ENCODE assay signal across 39 mouse cellular contexts in the genomic region with DNA sequence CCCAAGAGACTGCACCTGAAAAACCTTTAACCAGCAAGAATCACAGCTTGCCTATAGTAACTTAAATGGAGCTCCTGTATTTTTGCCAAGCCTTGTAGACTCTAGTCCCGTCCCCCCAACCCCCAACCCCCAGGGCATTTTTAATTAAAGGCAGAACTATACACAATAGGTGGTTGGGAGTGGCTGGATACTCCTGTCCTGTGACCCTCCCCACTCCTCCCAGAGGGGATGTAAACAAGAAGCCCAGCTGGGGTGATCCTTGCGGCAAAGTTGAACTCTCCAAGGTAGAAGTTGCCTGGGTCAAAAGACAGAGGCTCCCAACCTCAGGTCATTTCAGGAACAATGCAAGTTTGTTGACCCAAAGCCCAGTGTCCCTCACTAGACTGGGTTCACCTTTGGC. TPM values are rescaled to one million over a fixed set of nuclear protein-coding genes. Genes with fewer than 3 reads are reported as not detected.
"Had no signal": no experiment of that assay in that cellular context is flagged by ENCODE, and none has a peak within 500 bp of the region (broad histone marks: within the 10 kb centered on the region; RNA-seq: fewer than 3 reads in every experiment).

No protein-coding gene starts in this region.

- H3K4me1 ChIP-seq: hindbrain, embryonic 15.5 days; liver, embryonic 13.5 days; liver, embryonic 15.5 days had no signal

- DNase-seq: gastrocnemius, postnatal 14 days; gastrocnemius, postnatal 36 days; heart, adult 2 months; heart, postnatal 36 days; kidney, adult 11 months; kidney, adult 2 months; kidney, adult 9 months; kidney, postnatal 14 days; kidney, postnatal 36 days; layer of hippocampus, adult 9-11 months; liver; liver, embryonic 13.5 days; liver, postnatal 0 days had no signal

- H3K27ac ChIP-seq: heart, adult 2 months; heart, embryonic 13.5 days; heart, embryonic 15.5 days; hindbrain, embryonic 13.5 days; hindbrain, embryonic 15.5 days; hindbrain, postnatal 0 days; kidney, embryonic 15.5 days; kidney, postnatal 0 days; left cerebral cortex, adult 2 months; limb, embryonic 10.5 days; limb, embryonic 12.5 days; liver, embryonic 13.5 days; liver, embryonic 15.5 days had no signal

- H3K9ac ChIP-seq: heart, embryonic 13.5 days; heart, embryonic 15.5 days; hindbrain, embryonic 13.5 days; hindbrain, embryonic 15.5 days; kidney, embryonic 15.5 days; limb, embryonic 12.5 days; liver, embryonic 13.5 days; liver, embryonic 15.5 days; liver, postnatal 0 days had no signal

- H3K36me3 ChIP-seq: heart, embryonic 13.5 days; heart, embryonic 15.5 days; hindbrain, embryonic 13.5 days; hindbrain, embryonic 15.5 days; kidney, embryonic 15.5 days; limb, embryonic 10.5 days; limb, embryonic 12.5 days; liver, embryonic 13.5 days; liver, embryonic 15.5 days had no signal

- H3K4me3 ChIP-seq: heart, adult 2 months; heart, embryonic 13.5 days; heart, embryonic 15.5 days; hindbrain, embryonic 13.5 days; hindbrain, embryonic 15.5 days; kidney, embryonic 15.5 days; left cerebral cortex, adult 2 months; limb, embryonic 10.5 days; limb, embryonic 12.5 days; liver, embryonic 13.5 days; liver, embryonic 15.5 days had no signal

- H3K9me3 ChIP-seq: heart, embryonic 13.5 days; heart, embryonic 15.5 days; hindbrain, embryonic 13.5 days; hindbrain, embryonic 15.5 days; kidney, embryonic 15.5 days; limb, embryonic 10.5 days; limb, embryonic 12.5 days; liver, embryonic 13.5 days; liver, embryonic 15.5 days had no signal

- ATAC-seq: hindbrain, postnatal 0 days; intestine, embryonic 16.5 days; liver, postnatal 0 days had no signal

- H3K4me2 ChIP-seq: heart, embryonic 11.5 days; heart, embryonic 13.5 days; heart, embryonic 15.5 days; hindbrain, embryonic 13.5 days; hindbrain, embryonic 15.5 days; kidney, embryonic 15.5 days; limb, embryonic 12.5 days; liver, embryonic 11.5 days; liver, embryonic 13.5 days; liver, embryonic 15.5 days had no signal

RNA-seq across cellular contexts. Expression of a gene that starts 16.9 kb away (rescaled TPM):
- total RNA-seq: gastrocnemius, adult 18-20 months; gastrocnemius, adult 8-10 months; gastrocnemius, postnatal 14 days; gastrocnemius, postnatal 36 days; heart, adult 2 months; heart, postnatal 36 days; hematopoietic stem cell, adult 5-6 weeks; hindbrain, postnatal 0 days; layer of hippocampus, adult 18-20 months; layer of hippocampus, adult 8-10 months; layer of hippocampus, postnatal 14 days; left cerebral cortex, adult 2 months; left cerebral cortex, postnatal 14 days; left cerebral cortex, postnatal 36 days had no signal
- polyA plus RNA-seq: gonadal fat pad, adult 2 months; heart, adult 2 months; heart, embryonic 15.5 days; heart, postnatal 0 days; hindbrain, embryonic 13.5 days; hindbrain, embryonic 15.5 days; hindbrain, postnatal 0 days; intestine, embryonic 14.5 days; intestine, embryonic 16.5 days; kidney, adult 2 months; kidney, embryonic 15.5 days; kidney, postnatal 0 days; large intestine, adult 2 months; liver, embryonic 11.5 days; liver, embryonic 13.5 days; liver, embryonic 15.5 days; liver, postnatal 0 days had no signal
